Comparison of ENCODE assay signal across 26 mouse cellular contexts in genomic region chr16:97401741-97402140, GRCm38 (mm10). TPM values are rescaled to one million over a fixed set of nuclear protein-coding genes. Genes with fewer than 3 reads are reported as not detected.
DNase-seq lines count a peak whose midpoint lies in the region; ATAC-seq and TF ChIP-seq lines count a peak whose summit lies in the region.
"Had no signal": no experiment of that assay in that cellular context is flagged by ENCODE, and none has a peak within 500 bp of the region (broad histone marks: within the 10 kb centered on the region; RNA-seq: fewer than 3 reads in every experiment).

No protein-coding gene starts in this region.

- no peak overlapping the region for H3K27ac ChIP-seq in liver, postnatal 0 days (ENCODE audit: low read depth)
- H3K27ac ChIP-seq in liver, embryonic 11.5 days (ENCODE audit: low read depth, low read length) = no peak overlapping the region
- no peak overlapping the region for H3K27ac ChIP-seq in thymus, adult 2 months (ENCODE audit: control insufficient read depth, insufficient read depth, low read length)
- H3K27ac ChIP-seq: heart, adult 2 months; heart, embryonic 13.5 days; hindbrain, embryonic 12.5 days; left cerebral cortex, adult 2 months; liver, embryonic 14.5 days; lung, embryonic 15.5 days; neural tube, embryonic 15.5 days had no signal

- peaks cover 9% of the 10 kb centered on the region; the same call in 1 of the 2 replicates for H3K4me1 ChIP-seq in liver, postnatal 0 days (ENCODE audit: insufficient read depth)
- no peaks in the 10 kb centered on the region for H3K4me1 ChIP-seq in liver, embryonic 11.5 days (replicated peaks; ENCODE audit: control insufficient read depth, insufficient read depth, low read length)
- no peaks in the 10 kb centered on the region for H3K4me1 ChIP-seq in thymus, adult 2 months (replicated peaks; ENCODE audit: control insufficient read depth, insufficient read depth, low read length)
- H3K4me1 ChIP-seq: hindbrain, embryonic 12.5 days; lung, embryonic 15.5 days; neural tube, embryonic 15.5 days had no signal

- 0 out of 2 replicates have a peak, but pooled peaks have one; percentile 15 for ATAC-seq in liver, postnatal 0 days
- no peak for ATAC-seq in liver, embryonic 11.5 days (replicated peaks; ENCODE audit: low FRiP score)
- peak; percentile 84 for ATAC-seq in inflammation-experienced regulatory T-cells, adult 6 months
- ATAC-seq: forebrain, postnatal 0 days; midbrain, embryonic 16.5 days had no signal

- H3K9me3 ChIP-seq in liver, postnatal 0 days (ENCODE audit: low read length) = no peaks in the 10 kb centered on the region
- no peaks in the 10 kb centered on the region for H3K9me3 ChIP-seq in liver, embryonic 11.5 days (ENCODE audit: control insufficient read depth, low read length)
- H3K9me3 ChIP-seq: heart, embryonic 13.5 days; hindbrain, embryonic 12.5 days; lung, embryonic 15.5 days; neural tube, embryonic 15.5 days had no signal

- no peak for TF ChIP-seq EP300 in liver, postnatal 0 days (IDR thresholded peaks at IDR 0.05; ENCODE audit: low read depth)

- TF ChIP-seq POLR2A in thymus, adult 2 months (IDR thresholded peaks at IDR 0.05; ENCODE audit: control insufficient read depth, extremely low read depth, insufficient read depth, low read length, poor library complexity) = no peak

- no peaks in the 10 kb centered on the region for H3K36me3 ChIP-seq in liver, postnatal 0 days (replicated peaks; ENCODE audit: insufficient read depth, low read length)
- H3K36me3 ChIP-seq in liver, embryonic 11.5 days (ENCODE audit: control insufficient read depth, insufficient read depth, low read length) = no peaks in the 10 kb centered on the region
- H3K36me3 ChIP-seq in thymus, adult 2 months (ENCODE audit: control insufficient read depth, insufficient read depth, low read length) = no peaks in the 10 kb centered on the region
- H3K36me3 ChIP-seq: heart, embryonic 13.5 days; hindbrain, embryonic 12.5 days; lung, embryonic 15.5 days; neural tube, embryonic 15.5 days had no signal

- no peaks in the 10 kb centered on the region for H3K27me3 ChIP-seq in liver, postnatal 0 days (ENCODE audit: insufficient read depth, low read length)
- no peaks in the 10 kb centered on the region for H3K27me3 ChIP-seq in liver, embryonic 11.5 days (replicated peaks; ENCODE audit: control insufficient read depth, insufficient read depth, low read length)
- no peaks in the 10 kb centered on the region for H3K27me3 ChIP-seq in thymus, adult 2 months (ENCODE audit: control insufficient read depth, insufficient read depth, low read length)
- H3K27me3 ChIP-seq: heart, embryonic 13.5 days; hindbrain, embryonic 12.5 days; lung, embryonic 15.5 days had no signal

- H3K4me3 ChIP-seq in liver, postnatal 0 days (ENCODE audit: low read depth, low read length) = no peak overlapping the region
- H3K4me3 ChIP-seq in liver, embryonic 11.5 days (ENCODE audit: low read depth, low read length) = no peak overlapping the region
- no peak overlapping the region for H3K4me3 ChIP-seq in thymus, adult 2 months (ENCODE audit: control insufficient read depth, insufficient read depth, low read length)
- H3K4me3 ChIP-seq: heart, adult 2 months; heart, embryonic 13.5 days; hindbrain, embryonic 12.5 days; left cerebral cortex, adult 2 months; lung, embryonic 15.5 days; neural tube, embryonic 15.5 days had no signal

- no peak overlapping the region for H3K9ac ChIP-seq in liver, postnatal 0 days (replicated peaks)
- no peak overlapping the region for H3K9ac ChIP-seq in liver, embryonic 11.5 days (ENCODE audit: low read depth, low read length)
- H3K9ac ChIP-seq: forebrain, postnatal 0 days; heart, embryonic 13.5 days; hindbrain, embryonic 12.5 days; liver, embryonic 14.5 days; lung, embryonic 15.5 days; neural tube, embryonic 15.5 days had no signal

- H3K4me2 ChIP-seq in liver, postnatal 0 days (ENCODE audit: low read depth, low read length) = no peak overlapping the region
- no peak overlapping the region for H3K4me2 ChIP-seq in liver, embryonic 11.5 days
- H3K4me2 ChIP-seq: heart, embryonic 13.5 days; hindbrain, embryonic 12.5 days; lung, embryonic 15.5 days; neural tube, embryonic 15.5 days had no signal

- no peak for DNase-seq in liver, postnatal 0 days
- DNase-seq in liver, embryonic 11.5 days (ENCODE audit: low spot score) = no peak
- DNase-seq in CD4-positive, CD25-positive, alpha-beta regulatory T cell, adult 2 months (ENCODE audit: low read depth, low spot score) = peak; percentile 35
- DNase-seq in adrenal gland, postnatal 25 days = no peak
- DNase-seq in right cerebral cortex, adult 18-20 months = no peak
- no peak for DNase-seq in thymus, adult 2 months
- DNase-seq: adrenal gland, postnatal 10 days; cerebellum, adult 8-10 months; forebrain, postnatal 0 days; gastrocnemius, postnatal 25 days; heart, adult 2 months; kidney, adult 9 months; kidney, postnatal 4 days; lung, postnatal 4 days; thymus, postnatal 25 days had no signal

- no peak for TF ChIP-seq CTCF in liver, postnatal 0 days (IDR thresholded peaks at IDR 0.05; ENCODE audit: low read depth)
- TF ChIP-seq CTCF in thymus, adult 2 months (IDR thresholded peaks at IDR 0.05; ENCODE audit: borderline replicate concordance, control insufficient read depth, extremely low read depth, insufficient read depth, low read length, poor library complexity) = no peak

RNA-seq across cellular contexts. Expression of gene Bace2, which starts 45.2 kb away (rescaled TPM):
- 9.9 and 11.0 TPM in 2 replicates for polyA plus RNA-seq in liver, postnatal 0 days (2015; fragmentation: Nextera tagmentation; extraction: Ambion mirVana)
- polyA plus RNA-seq in liver, embryonic 11.5 days (2014; fragmentation: Nextera tagmentation; extraction: Ambion mirVana) = 6.2 and 6.4 TPM in 2 replicates
- polyA plus RNA-seq in inflammation-experienced regulatory T-cells, adult 6 months (2017; shearing (Covaris generic)) = 1 to 10 TPM; 1.4 to 4.3 (median 3.6) TPM
- total RNA-seq in adrenal gland, postnatal 25 days (2021) = 7.5 and 14.7 TPM in 2 replicates
- polyA plus RNA-seq in thymus, adult 2 months (2012; rRNA removed) = 1.1 and 1.4 TPM in 2 replicates
- total RNA-seq: common myeloid progenitor, adult 5-6 weeks; megakaryocyte-erythroid progenitor cell, adult 5-6 weeks; MEL had no signal
